Mouse (Mus musculus) cerebellum, adult 2 months (tissue): ENCODE data around the gene 4930512M02Rik.

ENCODE experiments used
- CTCF ChIP-seq: fragments of 200-500 bp; IDR thresholded peaks from 2 replicates; pipeline ENCODE4 v1.5.1; 2011; ENCODE audit warnings: low read depth, mild to moderate bottlenecking, control low read depth, low read length, moderate library complexity, borderline replicate concordance; ENCODE audit not compliant: insufficient read depth
- POLR2A ChIP-seq: fragments of 200-500 bp; IDR thresholded peaks from 2 replicates; pipeline ENCODE4 v1.6.1; 2011; ENCODE audit warnings: low read length, control low read depth, borderline replicate concordance; ENCODE audit not compliant: insufficient read depth

- TF ChIP-seq POLR2A: no peak
- TF ChIP-seq CTCF: peak; percentile 41; the same call in 1 of the 2 replicates
Measured at GRCm38 (mm10) chr11:11557173-11557967, 70.3 kb downstream of the 4930512M02Rik start.
